Mouse (Mus musculus) MEL (cell line): ENCODE data around the gene Slc2a4. TPM values are rescaled to one million over a fixed set of nuclear protein-coding genes. Genes with fewer than 3 reads are reported as not detected.

ENCODE experiments used
- DNase-seq: peaks from one replicate; pipeline ENCODE4 v3.0.0; 2011; ENCODE audit warnings: low read depth, low spot score
- H3K27ac ChIP-seq: 2 replicates; pipeline ENCODE4 v1.5.1; 2012; ENCODE audit warnings: low read depth, mild to moderate bottlenecking, control low read depth, low read length, moderate library complexity; ENCODE audit not compliant: control insufficient read depth
- H3K27me3 ChIP-seq, 2 experiments: fragments of 150-350 bp in 1 of 2; sonication (generic) in 1 of 2; 2 replicates each; pipeline ENCODE4 v1.6.1; 2012; ENCODE audit warnings: low read length in 2 of 2, mild to moderate bottlenecking in 2 of 2, improper control_type of control experiment in 1 of 2, moderate library complexity in 1 of 2; ENCODE audit not compliant: insufficient read depth in 2 of 2, control insufficient read depth in 1 of 2
- H3K36me3 ChIP-seq, 2 experiments: 2 replicates each; pipeline ENCODE4 v1.6.1; 2012 to 2014; ENCODE audit warnings: low read length in 2 of 2, improper control_type of control experiment in 1 of 2, inconsistent platforms in 1 of 2, mild to moderate bottlenecking in 1 of 2; ENCODE audit not compliant: insufficient read depth in 2 of 2, control insufficient read depth in 1 of 2
- H3K4me1 ChIP-seq, 2 experiments: fragments of 150-350 bp in 1 of 2; sonication (generic) in 1 of 2; 2 replicates each; pipeline ENCODE4 v1.6.1; 2012; ENCODE audit warnings: low read length in 2 of 2, improper control_type of control experiment in 1 of 2, mild to moderate bottlenecking in 1 of 2; ENCODE audit not compliant: insufficient read depth in 2 of 2, control insufficient read depth in 1 of 2
- H3K4me3 ChIP-seq, 2 experiments: fragments of 150-350 bp in 1 of 2; sonication (generic) in 1 of 2; 2 replicates each; pipeline ENCODE4 v1.5.1; 2012; ENCODE audit warnings: low read depth in 2 of 2, low read length in 2 of 2, mild to moderate bottlenecking in 2 of 2, moderate library complexity in 2 of 2, control low read depth in 1 of 2, improper control_type of control experiment in 1 of 2; ENCODE audit not compliant: control insufficient read depth in 1 of 2, insufficient read depth in 1 of 2
- H3K79me2 ChIP-seq: 2 replicates; pipeline ENCODE4 v1.6.1; 2012; ENCODE audit warnings: mild to moderate bottlenecking, low read length, moderate library complexity; ENCODE audit not compliant: control insufficient read depth, poor library complexity, insufficient read depth
- H3K9ac ChIP-seq: 2 replicates; pipeline ENCODE4 v1.6.1; 2012; ENCODE audit warnings: low read depth, mild to moderate bottlenecking, control low read depth, low read length, moderate library complexity; ENCODE audit not compliant: control insufficient read depth, poor library complexity, severe bottlenecking
- H3K9me3 ChIP-seq: fragments of 150-350 bp; sonication (generic); replicated peaks from 2 replicates; pipeline ENCODE4 v1.6.1; 2012; ENCODE audit warnings: mild to moderate bottlenecking, low read length, improper control_type of control experiment, moderate library complexity; ENCODE audit not compliant: insufficient read depth
- BHLHE40 ChIP-seq: IDR thresholded peaks from 2 replicates; pipeline ENCODE4 v1.6.1; 2012; ENCODE audit warnings: low read depth, mild to moderate bottlenecking, inconsistent platforms, low read length, improper control_type of control experiment, borderline replicate concordance
- CHD1 ChIP-seq: IDR thresholded peaks from 2 replicates; pipeline ENCODE4 v1.6.1; 2012; ENCODE audit warnings: low read depth, mild to moderate bottlenecking, inconsistent platforms, low read length, improper control_type of control experiment
- ELF1 ChIP-seq: IDR thresholded peaks from 2 replicates; pipeline ENCODE4 v1.6.1; 2014; ENCODE audit warnings: low read depth, mild to moderate bottlenecking, inconsistent platforms, low read length, improper control_type of control experiment, moderate library complexity
- EP300 ChIP-seq, 2 experiments: IDR thresholded peaks; 2 replicates each; pipeline ENCODE4 v1.6.1; 2011; ENCODE audit warnings: improper control_type of control experiment in 2 of 2, low read length in 2 of 2, low read depth in 1 of 2, mild to moderate bottlenecking in 1 of 2
- ETS1 ChIP-seq: IDR thresholded peaks from 2 replicates; pipeline ENCODE4 v1.6.1; 2012; ENCODE audit warnings: low read depth, mild to moderate bottlenecking, inconsistent platforms, low read length, improper control_type of control experiment, moderate library complexity
- GABPA ChIP-seq: IDR thresholded peaks from 2 replicates; pipeline ENCODE4 v1.6.1; 2012; ENCODE audit warnings: low read depth, mild to moderate bottlenecking, inconsistent platforms, low read length, improper control_type of control experiment, moderate library complexity
- GATA1 ChIP-seq: IDR thresholded peaks from 2 replicates; pipeline ENCODE4 v1.6.1; 2011; ENCODE audit warnings: low read depth, low read length, improper control_type of control experiment
- JUND ChIP-seq: IDR thresholded peaks from 2 replicates; pipeline ENCODE4 v1.6.1; 2011; ENCODE audit warnings: low read depth, mild to moderate bottlenecking, improper control_type of control experiment, low read length
- MEF2A ChIP-seq: IDR thresholded peaks from 2 replicates; pipeline ENCODE4 v1.6.1; 2014; ENCODE audit warnings: low read depth, mild to moderate bottlenecking, inconsistent platforms, low read length, improper control_type of control experiment; ENCODE audit not compliant: poor library complexity, insufficient replicate concordance, severe bottlenecking; ENCODE audit errors: extremely low read depth
- MYB ChIP-seq: IDR thresholded peaks from 2 replicates; pipeline ENCODE4 v1.6.1; 2011; ENCODE audit warnings: mild to moderate bottlenecking, low read depth, low read length, improper control_type of control experiment
- NELFE ChIP-seq: IDR thresholded peaks from 2 replicates; pipeline ENCODE4 v1.6.1; 2011; ENCODE audit warnings: low read depth, low read length, improper control_type of control experiment
- POLR2A ChIP-seq, 2 experiments: IDR thresholded peaks; 2 replicates each; pipeline ENCODE4 v1.6.1; 2011 to 2012; ENCODE audit warnings: low read length in 2 of 2, mild to moderate bottlenecking in 2 of 2, control low read depth in 1 of 2, improper control_type of control experiment in 1 of 2, low read depth in 1 of 2, moderate library complexity in 1 of 2; ENCODE audit not compliant: control insufficient read depth in 1 of 2, insufficient read depth in 1 of 2, poor library complexity in 1 of 2
- POLR2AphosphoS2 ChIP-seq: IDR thresholded peaks from 2 replicates; pipeline ENCODE4 v1.6.1; 2011; ENCODE audit warnings: low read length, improper control_type of control experiment
- POLR2AphosphoS5 ChIP-seq: IDR thresholded peaks from 2 replicates; pipeline ENCODE4 v1.6.1; 2012; ENCODE audit warnings: low read depth, borderline replicate concordance, mild to moderate bottlenecking, inconsistent platforms, low read length, moderate library complexity, mixed read lengths
- RAD21 ChIP-seq: IDR thresholded peaks from 2 replicates; pipeline ENCODE4 v1.6.1; 2011; ENCODE audit warnings: mild to moderate bottlenecking, low read depth, low read length, improper control_type of control experiment
- RCOR1 ChIP-seq: IDR thresholded peaks from 2 replicates; pipeline ENCODE4 v1.6.1; 2012; ENCODE audit warnings: low read depth, mild to moderate bottlenecking, inconsistent platforms, low read length, improper control_type of control experiment
- SIN3A ChIP-seq: IDR thresholded peaks from 2 replicates; pipeline ENCODE4 v1.6.1; 2012; ENCODE audit warnings: low read length, improper control_type of control experiment, inconsistent platforms
- SMC3 ChIP-seq: IDR thresholded peaks from 2 replicates; pipeline ENCODE4 v1.6.1; 2011; ENCODE audit warnings: low read depth, low read length, improper control_type of control experiment
- TBP ChIP-seq: IDR thresholded peaks from 2 replicates; pipeline ENCODE4 v1.8.0; 2011; ENCODE audit warnings: low read depth, low read length, improper control_type of control experiment
- TCF12 ChIP-seq: IDR thresholded peaks from 2 replicates; pipeline ENCODE4 v1.6.1; 2014; ENCODE audit warnings: low read depth, mild to moderate bottlenecking, inconsistent platforms, low read length, improper control_type of control experiment, moderate library complexity
- UBTF ChIP-seq: IDR thresholded peaks from 2 replicates; pipeline ENCODE4 v1.6.1; 2012; ENCODE audit warnings: low read depth, mild to moderate bottlenecking, inconsistent platforms, low read length, improper control_type of control experiment, moderate library complexity, borderline replicate concordance; ENCODE audit not compliant: insufficient read depth
- USF1 ChIP-seq: IDR thresholded peaks from 2 replicates; pipeline ENCODE4 v1.6.1; 2014; ENCODE audit warnings: low read depth, mild to moderate bottlenecking, inconsistent platforms, low read length, improper control_type of control experiment, moderate library complexity
- USF2 ChIP-seq, 2 experiments: IDR thresholded peaks; 2 replicates each; pipeline ENCODE4 v1.6.1; 2011 to 2012; ENCODE audit warnings: improper control_type of control experiment in 2 of 2, low read length in 2 of 2, borderline replicate concordance in 1 of 2, inconsistent platforms in 1 of 2, low read depth in 1 of 2, mild to moderate bottlenecking in 1 of 2; ENCODE audit not compliant: insufficient read depth in 1 of 2
- ZC3H11A ChIP-seq: IDR thresholded peaks from 2 replicates; pipeline ENCODE4 v1.6.1; 2012; ENCODE audit warnings: low read depth, mild to moderate bottlenecking, inconsistent platforms, low read length, improper control_type of control experiment
- ZMIZ1 ChIP-seq: IDR thresholded peaks from 2 replicates; pipeline ENCODE4 v1.6.1; 2012; ENCODE audit warnings: low read depth, mild to moderate bottlenecking, inconsistent platforms, low read length, improper control_type of control experiment, moderate library complexity
- ZNF384 ChIP-seq: IDR thresholded peaks from 2 replicates; pipeline ENCODE4 v1.6.1; 2012; ENCODE audit warnings: low read depth, mild to moderate bottlenecking, inconsistent platforms, low read length, improper control_type of control experiment
- polyA plus RNA-seq, 2 experiments: library from polyadenylated mRNA; stranded (reverse) in 1 of 2; unstranded in 1 of 2; fragments of >175 nt in 1 of 2; fragments of >200 nt in 1 of 2; gene quantifications; 2 replicates each; pipeline versions ENCODE4 v1.2.1 to v1.2.4; 2012; ENCODE audit warnings: low replicate concordance in 2 of 2, low read depth in 1 of 2; ENCODE audit not compliant: insufficient read length in 2 of 2, insufficient read depth in 1 of 2, missing spikeins in 1 of 2
- total RNA-seq: library from RNA; depleted of rRNA; stranded (reverse); fragments of 300-350 nt; gene quantifications from 2 replicates; pipeline ENCODE4 v1.2.3, GENCODE M21; 2012

Gene Slc2a4
- total and polyA plus RNA-seq, 3 experiments: 0.12 to 0.19 TPM; not detected in 1

DNA sequence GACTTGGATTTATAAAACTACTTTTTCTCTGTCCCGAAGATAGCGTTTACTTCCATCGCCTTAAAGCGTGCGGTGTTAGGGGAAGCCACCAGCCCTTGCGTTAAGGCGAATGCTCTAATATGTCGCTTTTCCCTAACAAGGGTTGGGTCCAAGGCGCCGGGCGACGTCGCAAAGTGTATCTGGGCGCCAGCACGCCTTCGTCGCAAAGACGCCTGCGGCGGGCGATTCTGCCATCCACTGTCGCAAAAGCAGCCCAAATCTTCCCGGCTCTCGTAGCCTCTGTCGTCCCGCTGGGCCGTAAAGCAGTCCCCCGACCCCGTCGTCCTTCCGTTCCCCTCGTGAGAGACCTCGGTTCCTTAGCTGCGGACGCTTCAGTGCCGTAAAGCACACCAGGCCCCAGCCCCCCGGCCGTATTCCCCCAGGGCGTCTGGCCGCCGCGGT is 46.6 kb downstream of the Slc2a4 start (continued):
- TF ChIP-seq NELFE (peak; percentile 61; the same call in 1 of the 2 replicates), ETS1 (no peak; the same call in 1 of the 2 replicates), ELF1 (peak; percentile 93), ZMIZ1 (peak; percentile 12; the same call in 1 of the 2 replicates), USF2 (IDR thresholded peaks at IDR 0.05; ENCODE audit: borderline replicate concordance in 1 of 2, insufficient read depth in 1 of 2, low read depth in 1 of 2, low read length in 2 of 2) (no peak), ZC3H11A (no peak), RAD21 (no peak), POLR2AphosphoS5 (no peak), JUND (no peak; the same call in 1 of the 2 replicates), BHLHE40 (no peak), GABPA (peak; percentile 44; the same call in 1 of the 2 replicates), EP300 (IDR thresholded peaks at IDR 0.05; ENCODE audit: low read depth in 1 of 2, low read length in 2 of 2) (no peak), TCF12 (peak; percentile 60), GATA1 (peak; percentile 2; the same call in 1 of the 2 replicates), RCOR1 (no peak), SMC3 (no peak), ZNF384 (no peak), MYB (no peak), CHD1 (peak; percentile 84; the same call in 1 of the 2 replicates), USF1 (0 out of 2 replicates have a peak, but pooled peaks have one; percentile 43)
- TF ChIP-seq, all 39 proteins: peak for 23

DNA sequence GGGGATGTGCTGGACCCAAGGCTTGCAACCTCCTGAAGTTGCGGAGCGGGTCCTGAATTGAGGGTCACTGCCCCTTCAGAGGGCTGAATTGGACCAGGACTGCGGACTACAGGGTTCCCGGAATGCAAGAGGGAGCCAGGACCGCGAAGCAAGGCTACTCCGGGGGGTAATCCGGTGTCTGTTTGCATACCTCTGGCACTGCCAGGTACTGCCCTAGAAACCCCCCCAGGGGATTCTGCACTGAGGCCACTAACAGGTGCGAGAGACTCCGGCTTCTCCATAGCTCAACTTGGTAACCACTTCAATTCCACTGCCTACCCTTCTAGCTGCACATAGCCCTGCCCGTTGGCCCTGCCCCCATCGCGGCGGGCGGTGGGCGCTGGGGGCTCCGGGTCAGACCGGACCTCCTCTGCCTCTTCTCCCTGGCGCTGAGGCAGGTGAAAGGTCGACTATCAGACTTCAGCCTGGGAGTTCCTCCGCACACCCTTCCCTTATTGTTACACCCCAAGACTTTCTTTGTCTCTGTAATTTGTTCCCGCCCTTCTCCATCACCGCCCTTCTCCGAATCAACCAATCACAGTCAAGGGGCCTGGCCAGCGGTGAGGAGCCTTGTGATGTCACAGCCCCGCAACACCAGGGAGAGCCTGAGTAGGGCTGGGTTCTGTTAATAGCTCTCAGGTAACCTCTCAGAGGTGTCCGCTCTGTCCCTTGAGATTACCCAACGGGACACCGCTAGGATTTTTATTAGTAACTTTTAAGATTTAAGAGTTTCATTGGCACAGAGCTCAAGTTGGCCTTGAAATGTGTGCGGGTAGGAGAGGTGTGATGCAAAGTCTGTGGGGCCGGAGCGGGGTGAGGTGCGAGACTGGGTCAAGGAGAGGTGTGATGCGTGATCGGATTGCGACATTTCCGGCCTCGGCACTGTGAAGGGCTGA is 47.2 kb downstream of the Slc2a4 start, which contains the start of the genes 2810408A11Rik and Neurl4:
2810408A11Rik (minus strand) TSS at position 517 of the 935 bp plus-strand sequence.
Neurl4 (plus strand) TSS at position 602 of the 935 bp plus-strand sequence.
- Histone ChIP-seq H3K4me3 (peak within 1 kb of the TSS; percentile 65 to 77), H3K4me1 (peaks cover 0 to 13% of the 10 kb centered on the region in 2 experiments; a peak in 2 of 4 replicates), H3K9me3 (no peaks in the 10 kb centered on the region), H3K9ac (peak within 1 kb of the TSS; percentile 81), H3K27ac (peak within 1 kb of the TSS; percentile 95), H3K27me3 (no peaks in the 10 kb centered on the region), H3K36me3 (peaks cover 3% of the 10 kb centered on the region in 2 experiments; a peak in 3 of 4 replicates), H3K79me2 (peaks cover 18% of the 10 kb centered on the region)
- DNase-seq: peak; percentile 99
- TF ChIP-seq SMC3 (no peak), CHD1 (peak; percentile 98), POLR2A (IDR thresholded peaks at IDR 0.05; ENCODE audit: control insufficient read depth in 1 of 2, insufficient read depth in 1 of 2, low read depth in 1 of 2, low read length in 2 of 2, poor library complexity in 1 of 2) (peak; percentile 92 to 99), USF1 (peak; percentile 23; the same call in 1 of the 2 replicates), NELFE (peak; percentile 98), ETS1 (peak; percentile 18; the same call in 1 of the 2 replicates), TBP (peak; percentile 90), ELF1 (no peak), TCF12 (peak; percentile 75), SIN3A (peak; percentile 8; the same call in 1 of the 2 replicates), RCOR1 (0 out of 2 replicates have a peak, but pooled peaks have one; percentile 27), MEF2A (no peak), UBTF (0 out of 2 replicates have a peak, but pooled peaks have one; percentile 31), ZMIZ1 (peak; percentile 97), POLR2AphosphoS2 (peak; percentile 99)
